ENCODE assay signal across 10 mouse cellular contexts in the genomic region with DNA sequence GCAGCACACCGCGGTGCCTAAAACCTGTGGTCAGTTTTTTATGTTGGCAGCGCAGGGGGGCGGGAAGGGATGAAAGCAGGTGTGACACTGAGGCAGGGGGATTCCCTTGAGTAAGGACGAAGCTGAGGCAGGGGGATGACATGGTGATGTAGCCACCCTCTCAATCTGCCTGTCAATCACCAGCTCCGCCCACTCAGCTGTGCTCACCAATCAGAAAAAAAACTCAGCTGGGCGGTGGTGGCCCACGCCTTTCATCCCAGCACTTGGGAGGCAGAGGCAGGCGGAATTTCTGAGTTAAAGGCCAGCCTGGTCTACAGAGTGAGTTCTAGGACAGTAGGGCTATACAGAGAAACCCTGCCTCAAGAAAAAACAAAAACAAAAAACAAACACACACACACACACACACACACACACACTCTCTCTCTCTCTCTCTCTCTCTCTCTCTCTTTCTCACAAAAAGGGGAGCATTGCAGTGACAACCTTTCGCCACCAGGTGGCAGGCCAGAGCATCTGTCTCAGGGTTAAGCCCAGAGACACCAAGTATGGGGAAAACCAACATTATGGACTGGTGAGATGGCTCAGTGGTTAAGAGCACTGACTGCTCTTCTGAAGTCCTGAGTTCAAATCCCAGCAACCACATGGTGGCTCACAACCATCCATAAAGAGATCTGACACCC. TPM values are rescaled to one million over a fixed set of nuclear protein-coding genes. Genes with fewer than 3 reads are reported as not detected.
DNase-seq lines count a peak whose midpoint lies in the region; ATAC-seq and TF ChIP-seq lines count a peak whose summit lies in the region.
"Not testable (repeated sequence)": the region's sequence is repeated elsewhere in the genome, so short reads cannot be mapped to it uniquely, and the experiment has no call there.
"Had no signal": no experiment of that assay in that cellular context is flagged by ENCODE, and none has a peak within 500 bp of the region (broad histone marks: within the 10 kb centered on the region; RNA-seq: fewer than 3 reads in every experiment).

No protein-coding gene starts in this region.

- H3K9me3 ChIP-seq in hindbrain, postnatal 0 days (ENCODE audit: low read length), result not testable (repeated sequence)

- not testable (repeated sequence) for ATAC-seq in Patski; hindbrain, postnatal 0 days
- peak; percentile 58 for ATAC-seq in megakaryocyte, adult 5-6 weeks (ENCODE audit: poor library complexity, severe bottlenecking)

- H3K36me3 ChIP-seq in hindbrain, postnatal 0 days (ENCODE audit: insufficient read depth, low read length), result not testable (repeated sequence)

- not testable (repeated sequence) for H3K4me2 ChIP-seq in hindbrain, postnatal 0 days (ENCODE audit: low read depth, low read length)

- H3K4me3 ChIP-seq in hindbrain, postnatal 0 days (ENCODE audit: low read length), result not testable (repeated sequence)

- not testable (repeated sequence) for H3K9ac ChIP-seq in hindbrain, postnatal 0 days (replicated peaks; ENCODE audit: low read length)

- WGBS in hindbrain, postnatal 0 days, result 78% methylated on average over 10 of the region's 10 CpGs

- POLR2A ChIA-PET in Patski (lab: Charles Lee), result not testable (repeated sequence)

- DNase-seq in Patski (ENCODE audit: low read depth, low spot score), result not testable (repeated sequence)
- DNase-seq in cerebellum, adult 8-10 months, result peak; percentile 77
- peak; percentile 44 to 63 for DNase-seq in frontal cortex, postnatal 10 days (ENCODE audit: low spot score in 2 of 2)
- DNase-seq in hindbrain, postnatal 0 days (ENCODE audit: low spot score), result peak; percentile 75
- DNase-seq in left cerebral cortex, adult 11 months (ENCODE audit: low spot score), result peak; percentile 43
- peak; percentile 53 for DNase-seq in right cerebral cortex, postnatal 14 days
- DNase-seq in urinary bladder, adult 2 months (ENCODE audit: low spot score), result peak; percentile 65

- CTCF ChIA-PET in Patski (lab: Charles Lee), result not testable (repeated sequence)

- in situ Hi-C loops in Patski (cut with MboI; ENCODE audit: low pct_unique_long_range_greater_than_20kb), result not testable (repeated sequence)

- not testable (repeated sequence) for H3K27me3 ChIP-seq in Patski; hindbrain, postnatal 0 days (ENCODE audit: insufficient read depth, low read length)

- H3K4me1 ChIP-seq in hindbrain, postnatal 0 days (ENCODE audit: insufficient read depth, low read length), result not testable (repeated sequence)

- peak; percentile 78 for TF ChIP-seq CTCF in Patski (IDR thresholded peaks at IDR 0.05)
- TF ChIP-seq CTCF in hindbrain, postnatal 0 days (IDR thresholded peaks at IDR 0.05; ENCODE audit: low read depth), result peak; percentile 80

- H3K27ac ChIP-seq in hindbrain, postnatal 0 days, result not testable (repeated sequence)

RNA-seq across cellular contexts. Expression of gene Pum2, which starts 35.4 kb away (rescaled TPM):
- polyA plus RNA-seq in Patski (2021), result 107 TPM
- total RNA-seq in hindbrain, postnatal 0 days (2014; rRNA removed), result 118 and 133 TPM in 2 replicates
- polyA plus RNA-seq in hindbrain, postnatal 0 days (2015; fragmentation: Nextera tagmentation; extraction: Ambion mirVana), result 31.1 and 34.5 TPM in 2 replicates
- 152 and 162 TPM in 2 replicates for total RNA-seq in megakaryocyte, adult 5-6 weeks (2015)
- 119 and 124 TPM in 2 replicates for total RNA-seq in megakaryocyte, adult 5-6 weeks (2017)
- 56.5 and 59.3 TPM in 2 replicates for polyA plus RNA-seq in urinary bladder, adult 2 months (2012; rRNA removed)

RNA-seq across cellular contexts. Expression of gene Slc7a15, which starts 39.7 kb away (rescaled TPM):
- polyA plus RNA-seq in Patski (2021), result 0.06 TPM
- total RNA-seq in hindbrain, postnatal 0 days (2014; rRNA removed), result not detected in 2 replicates
- 0.09 TPM in 1 of 2 replicates, not detected in the other for polyA plus RNA-seq in hindbrain, postnatal 0 days (2015; fragmentation: Nextera tagmentation; extraction: Ambion mirVana)
- total RNA-seq in megakaryocyte, adult 5-6 weeks (2015), result not detected in 2 replicates
- not detected in 2 replicates for total RNA-seq in megakaryocyte, adult 5-6 weeks (2017)
- not detected in 2 replicates for polyA plus RNA-seq in urinary bladder, adult 2 months (2012; rRNA removed)
- polyA plus RNA-seq: heart, embryonic 11.5 days; midbrain, embryonic 16.5 days had no signal
